Mouse (Mus musculus) gonadal fat pad, adult 2 months (tissue): ENCODE measurements at regions not wholly inside any gene's neighbourhood (a gene's known extent, or its start where the extent isn't known, plus 50 kb on each side); places are given as distances from the start of the nearest gene placed in this dataset.
A peak's percentile ranks its signal among the peaks of the same experiment; 100 is the strongest.

Source experiments
- DNase-seq: peaks from one replicate; pipeline ENCODE4 v3.0.0-alpha.2; 2012; ENCODE audit warnings: low read depth

DNA sequence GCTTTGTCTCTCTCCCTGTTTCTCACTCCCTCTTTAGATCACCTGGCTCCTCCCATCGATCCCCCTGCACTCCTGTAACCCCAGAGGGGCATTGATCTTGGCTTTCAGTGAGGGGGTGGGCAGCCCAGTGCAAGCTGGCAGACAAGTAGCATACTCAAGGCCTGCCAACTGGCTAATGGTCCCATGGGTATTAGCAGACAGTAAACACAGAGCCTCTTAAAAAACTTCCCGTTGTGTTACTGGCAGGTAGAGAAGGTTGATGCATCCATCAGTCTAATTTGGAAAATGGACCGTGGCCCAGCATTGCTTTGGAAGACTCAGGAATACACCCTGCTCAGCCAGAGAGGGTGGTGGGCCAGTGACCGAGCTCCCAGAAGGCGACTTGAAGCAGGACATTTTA is 145.0 kb downstream of the 9530068E07Rik start:
- no peak for DNase-seq

DNA sequence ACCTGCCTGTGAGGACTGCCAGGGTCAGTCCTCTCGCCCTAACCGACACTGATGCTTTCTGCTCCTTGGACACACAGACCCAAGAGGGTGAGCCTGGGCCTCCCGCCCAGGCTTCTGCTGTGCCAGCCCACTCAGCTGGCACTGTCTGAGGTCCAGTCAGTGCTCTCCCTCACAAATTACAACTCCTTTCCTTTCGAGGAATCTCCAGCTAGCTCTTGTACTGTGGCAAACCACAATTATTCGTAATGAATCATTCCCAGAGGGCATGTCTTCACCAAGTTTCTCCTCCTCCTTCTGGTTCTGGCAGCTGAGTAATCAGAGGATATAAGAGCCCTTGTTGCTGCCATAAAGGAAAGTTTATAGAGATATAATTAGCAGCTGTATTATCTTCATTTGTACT is 155.2 kb downstream of the 9530068E07Rik start:
- no peak for DNase-seq

DNA sequence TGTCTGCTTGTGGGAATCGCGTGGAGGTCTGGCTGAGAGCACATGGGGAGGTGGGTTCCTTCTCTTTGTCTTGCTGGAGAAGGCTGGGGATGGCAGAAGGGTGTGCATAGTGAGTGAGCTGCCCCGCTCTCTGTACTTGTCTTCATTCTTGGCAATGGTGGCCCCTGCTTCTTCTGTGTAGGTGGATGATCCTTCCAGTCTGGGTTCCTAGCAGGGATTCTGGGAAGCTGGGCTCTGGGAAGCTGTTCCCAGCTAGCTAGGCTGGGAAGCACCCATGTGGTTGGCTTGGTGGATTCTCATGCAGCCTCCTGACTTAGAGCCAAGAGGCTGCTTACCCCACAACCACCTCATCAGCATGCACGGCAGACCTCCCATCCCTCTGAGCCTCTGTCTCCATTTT is 156.6 kb downstream of the 9530068E07Rik start:
- no peak for DNase-seq

DNA sequence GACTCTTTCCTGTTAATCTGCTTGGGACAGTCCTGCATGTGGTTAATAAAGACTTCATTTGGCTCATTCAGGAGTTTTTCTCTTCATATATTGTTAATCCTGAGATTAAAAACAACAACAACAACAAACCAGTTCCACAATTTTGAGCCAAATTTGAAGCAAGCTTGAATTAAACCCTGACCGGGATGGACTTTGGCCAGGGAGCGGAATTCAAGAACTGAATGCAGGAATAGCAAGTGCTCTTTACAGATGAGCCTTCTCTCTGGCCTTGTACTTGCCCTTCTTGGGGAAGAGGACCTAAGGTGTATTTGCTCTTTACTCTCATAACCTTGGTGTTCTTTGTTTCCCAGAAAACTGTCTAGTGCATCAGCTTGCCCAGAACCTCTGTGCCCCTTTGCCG is 161.6 kb downstream of the 9530068E07Rik start:
- no peak for DNase-seq

DNA sequence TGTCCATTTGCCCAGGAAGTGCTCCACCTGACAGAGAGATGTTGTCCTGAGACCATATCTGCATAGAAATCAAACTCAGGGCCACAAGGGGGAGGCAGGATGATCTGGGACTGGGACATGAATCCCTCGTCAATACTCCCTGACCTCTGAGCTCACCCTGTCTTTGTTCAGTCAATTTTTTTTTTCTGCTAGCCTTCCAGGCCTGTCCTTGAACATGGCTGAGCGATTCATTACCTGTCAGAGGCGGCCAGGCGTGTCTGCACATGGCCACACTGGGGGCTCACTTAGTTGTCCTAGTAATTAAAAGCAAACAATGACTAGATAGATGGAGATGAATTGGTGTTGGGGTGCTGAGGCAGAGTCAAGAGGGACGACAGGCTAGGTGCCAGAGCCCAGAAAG is 162.6 kb downstream of the 9530068E07Rik start:
- DNase-seq, result no peak

DNA sequence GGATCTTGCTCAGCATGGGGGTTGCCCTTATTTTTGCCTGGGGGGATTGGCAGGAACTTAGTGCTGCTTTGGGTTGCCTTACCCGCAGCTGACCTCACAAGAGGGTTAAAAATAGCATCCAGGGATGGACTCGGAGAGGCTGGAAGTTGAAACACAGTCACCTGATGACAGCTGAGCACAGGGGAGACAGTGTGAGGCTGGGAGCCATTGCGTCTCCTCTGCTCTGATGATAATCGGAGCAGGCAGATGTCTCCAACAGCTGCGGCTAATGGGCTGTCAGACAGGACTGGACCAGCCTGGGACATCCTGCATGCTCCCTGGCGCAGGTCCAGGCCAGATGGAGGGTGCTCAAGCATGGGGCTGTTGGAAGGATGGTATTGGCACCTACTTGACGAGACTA is 165.1 kb downstream of the 9530068E07Rik start:
- DNase-seq, result no peak

DNA sequence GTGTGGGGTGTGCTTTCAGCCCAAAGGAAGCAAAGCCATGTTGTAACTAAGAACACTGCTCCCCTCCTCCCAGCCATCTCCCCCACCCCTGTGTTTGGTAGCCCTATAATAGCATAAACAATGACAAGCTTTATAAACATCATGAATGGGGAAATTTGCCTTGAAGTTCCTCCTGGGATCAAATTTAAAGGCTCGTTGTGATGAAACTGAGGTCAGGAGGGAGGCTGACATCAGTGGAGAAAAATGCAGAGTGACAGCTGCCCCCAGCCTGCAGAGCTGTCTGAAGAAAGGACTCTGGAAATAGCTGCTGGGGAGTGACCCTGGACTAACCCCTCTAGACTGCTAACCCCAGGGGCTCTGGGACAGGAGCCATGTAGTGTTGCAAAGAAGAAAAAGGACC is 169.2 kb downstream of the 9530068E07Rik start:
- DNase-seq, result no peak

DNA sequence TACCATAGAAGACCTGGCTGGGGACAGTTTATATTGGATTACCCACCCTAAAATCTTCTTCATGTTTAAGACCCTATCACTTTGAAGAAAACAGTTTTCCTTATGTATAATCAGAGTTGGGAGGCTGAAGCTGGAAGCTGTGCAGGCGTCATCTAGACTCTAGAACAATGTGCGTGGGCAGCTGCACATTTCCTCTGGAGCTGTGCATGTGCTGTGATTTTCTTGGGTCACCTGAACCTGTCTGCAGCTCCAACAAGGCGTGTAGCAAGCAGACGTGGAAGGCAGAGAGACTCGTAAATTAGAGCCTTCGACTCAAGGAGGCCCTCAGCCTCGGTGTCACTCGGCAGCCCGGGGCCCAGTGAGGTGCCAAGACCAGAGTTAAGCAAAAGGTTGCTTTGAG is 169.8 kb downstream of the 9530068E07Rik start:
- no peak for DNase-seq

DNA sequence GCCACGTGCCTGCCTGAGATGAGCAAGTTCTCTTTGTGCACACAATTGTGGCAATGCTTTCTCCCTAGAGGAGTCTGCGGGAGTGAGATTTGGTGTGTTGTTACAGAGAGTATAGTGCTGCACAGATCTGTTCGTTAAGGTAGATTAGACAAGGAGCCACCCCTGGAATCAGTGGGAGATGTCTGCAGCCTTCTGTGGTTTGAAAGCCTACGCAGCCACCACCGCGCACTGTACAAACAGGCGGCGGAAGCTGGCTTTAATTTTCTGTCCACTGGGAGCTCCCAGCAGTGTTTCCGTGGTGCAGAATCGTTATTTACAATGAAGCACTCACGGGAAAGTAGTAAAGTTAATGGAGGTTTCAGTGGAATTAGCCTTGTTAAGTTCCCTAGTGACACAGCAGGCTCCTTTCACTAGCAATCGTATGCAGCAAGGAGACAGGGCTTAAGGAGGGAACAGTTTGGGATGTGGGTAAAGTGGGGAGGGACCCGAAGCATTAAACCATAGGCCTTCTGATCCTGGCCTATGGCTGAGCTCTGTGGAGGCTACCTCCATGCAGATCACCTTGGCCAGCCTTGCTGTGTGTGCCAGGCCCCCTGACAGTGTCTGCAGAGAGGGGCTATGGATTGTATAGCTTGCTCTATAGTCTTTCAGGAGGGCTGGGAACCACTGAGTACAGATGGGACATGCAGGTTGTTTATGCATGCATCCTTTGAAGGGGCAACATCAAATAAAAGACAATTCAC is 171.9 kb downstream of the 9530068E07Rik start:
- DNase-seq, result no peak

DNA sequence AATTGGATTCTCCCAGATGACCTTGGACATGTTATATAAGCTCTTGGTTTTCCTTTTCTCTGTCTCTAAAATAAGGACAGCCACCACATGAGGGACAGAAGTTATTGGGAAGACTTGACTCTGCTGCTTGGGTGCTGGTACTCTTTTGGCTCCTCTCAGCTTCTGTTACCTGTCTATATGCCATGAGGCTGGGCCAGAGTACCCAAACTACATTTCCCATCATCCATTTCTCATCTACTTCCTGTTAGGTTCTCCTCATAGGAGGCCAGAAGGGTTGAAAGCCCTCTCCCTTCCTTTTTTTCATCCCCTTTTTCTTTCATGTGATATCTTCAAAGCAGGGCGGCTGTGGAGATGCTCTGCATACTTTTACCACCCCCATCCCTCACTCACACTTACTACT is 172.6 kb downstream of the 9530068E07Rik start:
- DNase-seq, result no peak

DNA sequence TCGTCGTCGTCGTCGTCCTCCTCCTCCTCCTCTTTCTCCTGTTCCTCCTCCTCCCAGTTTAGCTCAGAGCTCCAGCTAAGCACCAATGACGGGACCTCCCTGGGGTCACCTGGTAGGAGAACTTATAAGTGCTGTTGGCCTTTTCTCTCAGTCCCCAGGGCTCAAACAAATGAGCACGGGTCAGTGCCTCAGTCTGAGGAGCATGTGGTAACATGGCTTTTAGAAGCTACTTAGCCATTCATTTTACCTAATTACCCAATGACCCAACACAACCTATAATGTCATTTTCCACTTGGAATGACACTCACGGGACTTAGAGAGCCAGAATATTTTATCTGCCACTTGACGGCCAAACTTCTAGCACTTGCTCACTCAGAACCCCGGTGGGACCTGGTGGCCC is 173.5 kb downstream of the 9530068E07Rik start:
- DNase-seq, result no peak

DNA sequence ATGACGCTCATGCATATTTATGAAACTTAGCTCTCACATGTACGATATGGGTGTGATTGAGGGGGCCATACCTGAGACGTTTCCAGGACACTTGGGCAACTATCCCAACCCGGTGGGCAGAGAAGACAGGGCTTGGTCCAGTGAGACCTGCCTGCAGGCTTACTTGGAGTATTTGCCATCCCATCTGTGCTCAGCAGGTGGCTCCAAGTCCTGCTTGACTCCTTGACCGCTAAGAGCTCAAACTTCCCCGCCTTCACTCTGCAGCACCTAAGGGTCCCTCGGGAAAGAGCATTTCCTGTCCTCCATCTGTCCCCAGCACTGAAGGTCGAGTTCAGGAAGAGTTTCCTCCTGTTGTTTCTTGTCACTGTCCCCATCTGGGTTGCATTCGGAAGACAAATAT is 182.2 kb downstream of the 9530068E07Rik start:
- no peak for DNase-seq

DNA sequence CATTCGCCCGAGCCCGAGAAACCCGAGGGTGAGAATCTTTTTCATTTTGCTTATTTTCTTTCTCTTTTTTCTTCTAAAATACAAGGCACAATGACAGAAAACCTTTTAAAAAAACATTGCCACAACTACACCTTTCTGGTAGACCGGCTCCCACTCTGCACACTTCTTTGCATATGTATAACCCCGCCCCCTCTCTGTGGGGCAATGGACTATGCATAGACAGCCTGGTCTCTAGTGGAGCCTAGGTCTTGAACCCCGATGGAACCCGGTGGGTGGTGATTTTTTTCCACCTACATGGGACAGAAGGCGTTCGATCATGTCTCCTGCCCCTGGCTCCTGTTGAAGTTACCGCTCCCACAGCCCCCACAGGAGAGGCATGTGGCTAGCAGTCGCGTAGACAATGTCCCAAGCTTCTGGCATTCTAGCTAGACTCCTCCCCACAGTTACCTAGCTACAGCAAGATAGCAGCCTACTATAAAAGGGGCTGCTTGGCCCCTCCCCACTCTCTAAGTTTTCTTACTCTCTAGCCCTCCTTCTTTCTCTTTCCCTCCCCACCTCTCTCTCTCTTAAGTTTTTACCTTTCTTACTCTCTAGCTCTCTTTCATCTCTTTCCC is 183.6 kb downstream of the 9530068E07Rik start:
- no peak for DNase-seq

DNA sequence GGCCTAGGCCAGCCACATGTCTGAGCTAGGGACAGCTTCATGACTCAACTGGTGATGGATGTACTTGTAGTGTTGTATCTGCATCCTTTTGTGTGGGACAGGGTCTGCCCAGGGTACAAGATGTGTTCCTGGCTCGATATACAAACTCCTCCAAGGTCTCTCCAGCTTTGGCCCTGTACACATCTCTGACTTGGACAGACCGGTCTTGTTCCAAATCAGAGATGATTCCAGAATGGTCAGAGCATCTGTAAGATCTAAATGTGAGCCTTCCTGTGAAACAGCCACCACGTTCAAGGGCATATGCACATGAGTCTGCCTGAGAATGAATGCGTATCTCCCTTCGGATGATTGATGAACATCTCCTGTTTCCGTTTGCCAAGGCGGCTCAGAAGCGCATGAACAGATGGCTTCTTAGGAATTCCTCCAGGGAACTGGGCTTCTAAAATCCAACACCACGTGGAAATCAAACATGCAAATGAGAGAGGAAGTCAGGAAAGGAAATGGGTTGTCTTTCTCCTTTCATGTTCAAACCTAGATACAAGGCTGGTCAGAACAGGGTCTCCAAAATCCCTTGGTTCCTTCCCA is 172.7 kb upstream of the Fstl4 start:
- no peak for DNase-seq

DNA sequence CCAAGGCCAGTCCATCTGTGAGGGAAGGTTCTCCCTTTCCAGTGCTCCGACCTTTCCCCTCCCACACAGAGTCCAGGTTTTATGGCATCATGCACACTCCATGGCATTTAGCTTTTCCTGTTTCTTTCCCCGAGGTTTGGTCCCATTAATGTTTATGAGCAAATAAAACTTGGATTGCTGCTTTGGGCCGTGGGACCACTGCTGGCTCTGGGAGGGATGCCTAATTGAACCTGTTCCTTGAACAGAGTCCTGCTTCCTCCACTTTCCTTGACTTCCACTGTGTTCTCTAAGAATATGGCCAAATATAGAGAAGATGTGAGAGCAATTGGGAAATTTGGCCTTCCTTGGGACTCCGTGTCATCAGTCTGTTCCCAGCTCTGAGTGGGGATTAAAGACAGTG is 170.3 kb upstream of the Fstl4 start:
- DNase-seq, result no peak

DNA sequence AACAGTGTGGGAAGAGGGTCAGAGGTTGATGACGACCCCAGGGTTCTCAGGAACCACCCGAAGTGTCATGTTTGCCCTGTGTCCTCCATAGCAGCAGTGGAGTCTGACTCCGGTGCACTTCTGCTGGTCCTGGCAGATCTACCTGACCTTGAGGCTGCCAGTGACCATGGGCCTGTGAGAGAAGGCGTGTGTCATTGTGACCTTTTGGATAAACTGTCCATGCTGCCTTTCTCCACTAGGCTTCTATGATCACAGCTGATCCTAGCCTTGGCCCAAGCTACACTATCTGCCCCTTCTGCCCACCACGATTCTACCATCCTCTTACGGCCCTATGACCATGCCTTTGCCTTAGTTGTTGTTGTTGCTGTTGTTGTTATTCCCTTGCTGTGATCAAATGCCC is 163.2 kb upstream of the Fstl4 start:
- no peak for DNase-seq

DNA sequence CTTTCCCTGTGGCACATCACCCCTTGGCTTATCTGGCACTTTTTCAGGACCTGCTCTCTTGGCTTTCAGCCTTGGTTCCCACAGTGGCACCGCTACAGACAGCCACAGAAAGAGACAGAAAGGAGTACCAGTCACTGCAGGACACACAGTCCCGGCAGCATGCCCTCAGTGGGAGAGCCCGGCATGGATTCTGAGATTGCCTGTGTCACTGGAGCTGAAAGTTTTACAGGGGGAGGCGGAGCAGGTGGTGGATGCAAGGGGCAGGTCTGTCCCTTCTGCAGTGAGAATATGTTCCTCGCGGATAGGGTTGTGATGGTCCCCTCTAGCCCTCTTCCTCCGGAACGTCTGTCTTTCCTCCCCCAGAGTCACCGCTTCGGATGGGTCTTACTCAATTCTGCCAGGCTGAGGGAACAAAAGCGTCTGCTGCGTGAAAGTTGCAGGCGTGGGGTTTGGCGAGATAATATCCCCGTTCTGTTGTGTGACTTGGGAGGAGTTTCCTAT is 162.3 kb upstream of the Fstl4 start:
- peak; percentile 13 for DNase-seq

DNA sequence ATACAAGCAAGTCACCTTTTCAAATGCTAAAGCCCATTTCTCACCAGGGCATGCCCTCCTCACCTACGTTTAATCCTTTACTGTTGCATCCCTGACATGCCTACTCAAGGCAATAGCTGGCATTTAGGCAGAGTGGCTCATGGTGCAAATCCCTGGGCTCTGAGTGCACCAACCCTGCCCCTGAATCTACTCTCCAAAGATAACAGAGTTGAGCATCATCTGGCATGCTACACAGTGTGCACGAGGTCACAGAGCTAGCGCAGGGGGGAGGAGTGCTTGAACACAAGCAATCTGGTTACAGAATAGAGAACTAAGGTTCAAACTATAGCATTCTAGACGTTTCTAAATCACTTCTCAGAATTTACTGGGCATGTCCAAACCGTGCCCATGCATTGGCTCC is 161.6 kb upstream of the Fstl4 start:
- DNase-seq, result peak; percentile 84

DNA sequence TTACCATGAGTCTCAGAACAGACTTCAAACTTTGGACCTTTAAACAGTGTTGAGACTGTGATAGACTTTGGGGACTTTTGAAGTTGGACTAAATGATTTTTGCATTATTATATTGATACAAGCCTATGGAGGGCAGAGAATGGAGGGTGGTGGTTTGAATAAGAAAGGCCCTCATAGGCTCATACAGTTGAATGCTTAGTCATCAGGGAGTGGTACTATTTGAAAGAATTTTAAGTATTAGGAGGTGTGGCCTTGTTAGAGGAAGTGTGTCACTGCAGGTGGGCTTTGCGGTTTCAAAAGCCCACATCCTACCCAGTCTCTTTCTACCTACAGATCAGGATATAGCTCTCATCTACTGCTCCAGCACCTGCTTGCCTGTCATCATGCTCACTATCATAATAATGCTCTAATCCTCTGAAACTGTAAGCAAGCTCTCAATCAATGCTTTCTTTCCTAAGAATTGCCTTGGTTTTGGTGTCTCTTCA is 153.7 kb upstream of the Fstl4 start:
- no peak for DNase-seq

DNA sequence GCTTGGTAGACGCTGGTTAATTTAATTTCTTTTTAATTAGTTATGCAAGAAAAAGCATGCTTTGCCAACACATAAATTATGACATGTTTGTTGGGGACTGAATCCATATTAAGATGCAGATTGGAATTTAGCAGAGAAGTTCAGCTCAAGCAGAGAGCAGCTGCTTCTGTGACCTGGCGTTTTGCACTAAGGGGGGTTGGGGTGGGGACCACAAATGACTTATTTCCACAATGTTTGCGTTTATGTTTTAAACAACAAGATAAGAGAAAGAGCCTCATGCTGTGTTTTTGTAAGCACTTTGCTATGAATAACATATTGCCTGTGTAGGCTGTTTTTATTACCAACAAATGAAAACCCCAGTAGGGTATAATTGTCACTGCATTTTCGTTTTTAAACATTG is 148.8 kb upstream of the Fstl4 start:
- no peak for DNase-seq

DNA sequence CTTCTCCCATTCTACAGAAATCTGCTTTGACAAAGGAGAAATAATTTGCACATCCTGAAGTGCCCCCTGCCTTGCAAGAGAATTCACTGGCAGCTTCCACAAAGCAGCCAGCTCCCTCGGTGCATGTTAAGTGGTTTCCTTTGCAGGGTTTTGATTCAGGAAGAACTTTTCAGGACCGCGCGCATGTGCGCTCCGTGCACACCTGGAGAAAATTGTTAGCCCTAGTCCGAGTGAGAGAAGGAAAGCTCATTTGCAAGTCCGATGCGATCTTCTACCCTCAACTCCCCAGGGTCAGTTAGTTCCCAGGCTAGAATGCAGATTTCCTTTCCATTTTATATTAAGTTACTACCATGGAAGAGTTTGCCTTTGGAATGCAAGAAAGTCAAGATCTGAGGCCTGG is 145.8 kb upstream of the Fstl4 start:
- no peak for DNase-seq

DNA sequence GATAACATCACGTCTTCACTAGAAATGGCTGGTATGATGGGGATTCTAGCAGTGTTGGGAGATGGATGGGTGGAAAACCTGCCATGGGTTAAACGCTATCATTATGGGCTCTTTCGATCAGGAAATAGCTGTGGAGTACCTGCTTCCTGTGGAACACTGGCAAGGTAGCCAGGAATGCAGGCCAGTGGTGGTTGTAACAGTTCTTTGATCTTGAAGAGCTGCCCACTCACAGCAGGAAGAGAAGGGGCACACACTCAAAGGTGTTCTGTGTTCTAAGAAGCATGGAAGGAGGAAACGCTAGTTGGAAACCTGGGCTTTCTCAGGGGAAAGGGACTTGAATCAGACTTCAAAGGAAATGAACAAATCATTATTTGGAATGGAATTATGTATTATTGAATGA is 141.6 kb upstream of the Fstl4 start:
- DNase-seq, result no peak

DNA sequence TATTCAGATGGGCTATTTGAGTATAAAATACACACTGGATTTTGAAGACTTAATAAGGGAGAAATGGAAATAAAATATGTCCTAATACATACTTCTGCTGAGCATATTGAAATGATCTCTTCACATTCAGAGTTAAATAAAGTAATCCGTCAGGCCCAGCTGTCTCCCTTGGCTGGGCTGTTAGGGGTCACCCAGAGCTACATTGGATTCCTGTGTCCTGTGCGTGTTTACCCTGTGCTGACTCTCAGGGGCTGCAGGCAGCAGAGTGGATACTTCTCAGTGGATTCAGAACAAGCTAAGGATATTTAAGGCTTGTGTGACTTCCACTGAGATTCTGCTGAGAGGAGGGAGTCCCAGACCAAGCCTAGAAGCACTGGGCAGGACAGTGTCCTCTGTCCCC is 135.6 kb upstream of the Fstl4 start:
- DNase-seq, result no peak
